Mouse (Mus musculus) adrenal gland (tissue): Measurements from ENCODE around the gene Rec8.

ENCODE experiments used
- intact Hi-C: fragments of 180-260 bp; cut with DNase I; formaldehyde crosslinking; loops from one replicate; pipeline ENCODE4 v1.15.1; 2025
- long read RNA-seq, 2 experiments: library from polyadenylated mRNA; unstranded; transcript quantifications; one replicate each; pipeline ENCODE4 v2.0.0; 2020; ENCODE audit warnings: borderline replicate concordance in 1 of 2; ENCODE audit not compliant: insufficient replicate concordance in 1 of 2

The Rec8 gene
- long read RNA-seq, experiment 1, partial matches to known transcripts: 6 of 7 reads
- long read RNA-seq, experiment 1, other reads (novel, unspliced or antisense): 1 of 7 reads
- long read RNA-seq, experiment 2, partial matches to known transcripts: 1 of 2 reads
- long read RNA-seq, experiment 2, other reads (novel, unspliced or antisense): 0 of 2 reads

GRCm38 (mm10) chr14:55617822-55618221 lies at the start of gene Rec8:
Rec8 (plus strand) TSS chr14:55618037.
- intact Hi-C loops: no loop called here

GRCm38 (mm10) chr14:55570588-55570987 lies 47.2 kb upstream of the Rec8 start:
- intact Hi-C loops: no loop called here

- intact Hi-C loops: no loop called here
Observed at GRCm38 (mm10) chr14:55571760-55572159, 46.1 kb upstream of the Rec8 start.

- intact Hi-C loops: no loop called here
Observed at GRCm38 (mm10) chr14:55575302-55575701, 42.5 kb upstream of the Rec8 start, which contains the start of gene Fitm1. Fitm1 (plus strand) TSS chr14:55575617.

GRCm38 (mm10) chr14:55575711-55576110 lies 42.1 kb upstream of the Rec8 start:
- intact Hi-C loops: no loop called here

- intact Hi-C loops: no loop called here
Observed at GRCm38 (mm10) chr14:55576376-55576775, 41.5 kb upstream of the Rec8 start.

GRCm38 (mm10) chr14:55577871-55578667 lies 39.8 kb upstream of the Rec8 start, which contains the start of gene Psme1:
Psme1 (plus strand) TSS chr14:55578123.
- intact Hi-C loops: no loop called here

GRCm38 (mm10) chr14:55578668-55579269 lies 39.1 kb upstream of the Rec8 start:
- intact Hi-C loops: no loop called here

GRCm38 (mm10) chr14:55579511-55580496 lies 38.0 kb upstream of the Rec8 start:
- intact Hi-C loops: no loop called here

GRCm38 (mm10) chr14:55580731-55581130 lies 37.1 kb upstream of the Rec8 start:
- intact Hi-C loops: no loop called here

GRCm38 (mm10) chr14:55581981-55582681 lies 35.7 kb upstream of the Rec8 start:
- intact Hi-C loops: no loop called here

- intact Hi-C loops: no loop called here
Observed at GRCm38 (mm10) chr14:55584303-55584701, 33.5 kb upstream of the Rec8 start.

GRCm38 (mm10) chr14:55584702-55585565 lies 32.9 kb upstream of the Rec8 start, which contains the start of gene Emc9:
Emc9 (minus strand) TSS chr14:55585302.
- intact Hi-C loops: no loop called here

- intact Hi-C loops: no loop called here
Observed at GRCm38 (mm10) chr14:55585566-55585960, 32.3 kb upstream of the Rec8 start.

GRCm38 (mm10) chr14:55586149-55586548 lies 31.7 kb upstream of the Rec8 start:
- intact Hi-C loops: no loop called here

GRCm38 (mm10) chr14:55589271-55589670 lies 28.6 kb upstream of the Rec8 start:
- intact Hi-C loops: no loop called here

GRCm38 (mm10) chr14:55589771-55590448 lies 27.9 kb upstream of the Rec8 start:
- intact Hi-C loops: no loop called here

GRCm38 (mm10) chr14:55590748-55591330 lies 27.0 kb upstream of the Rec8 start, which contains the start of gene Psme2:
Psme2 (minus strand) TSS chr14:55591113.
- intact Hi-C loops: no loop called here
